Mouse (Mus musculus) Muller cell, postnatal 12 days (primary cell): ENCODE measurements at regions not wholly inside any gene's neighbourhood (a gene's known extent, or its start where the extent isn't known, plus 50 kb on each side); places are given as distances from the start of the nearest gene placed in this dataset.

ENCODE experiments used
- DNase-seq: peaks from one replicate; pipeline ENCODE4 v3.0.0-alpha.2; 2015; ENCODE audit errors: inconsistent ontology term

GRCm38 (mm10) chr13:48083807-48084206 lies 177.2 kb upstream of the Id4 start:
- DNase-seq = no peak

DNA sequence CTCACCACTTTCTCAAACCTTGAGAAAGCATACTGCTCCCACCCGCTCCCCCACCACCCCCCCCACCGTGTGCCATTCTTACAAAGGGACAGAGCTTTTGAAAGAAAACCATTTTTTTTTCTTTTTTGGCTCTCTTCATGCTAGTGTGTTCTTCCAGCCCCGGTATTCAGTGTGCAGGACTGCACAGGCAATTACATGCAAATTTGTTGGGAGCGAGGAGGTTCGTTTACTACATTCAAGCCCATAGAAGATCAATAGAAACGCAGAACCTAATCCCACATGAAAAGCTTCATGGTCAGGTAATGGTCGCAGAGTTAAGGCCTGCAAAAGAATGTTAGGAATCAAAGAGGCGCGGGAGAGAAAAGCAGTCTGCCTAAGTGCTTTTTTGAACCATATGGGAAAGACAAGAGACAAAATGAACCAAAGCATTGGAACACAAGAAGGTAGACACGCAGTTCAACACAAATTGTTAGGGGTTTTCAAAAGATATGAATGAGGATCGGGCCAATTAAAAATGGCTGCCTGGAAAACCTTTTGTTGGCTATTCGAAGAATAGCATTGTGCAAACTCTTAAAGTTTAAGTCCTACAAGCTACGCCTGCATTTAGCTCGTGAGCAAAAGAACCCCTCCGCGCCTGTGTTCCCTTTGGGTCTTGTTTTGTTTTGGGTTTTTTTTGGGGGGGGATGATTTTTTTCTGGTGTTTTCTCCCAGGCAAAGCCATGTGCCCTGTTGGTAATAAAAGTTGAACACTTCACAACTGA lies 166.6 kb upstream of the Id4 start:
- DNase-seq = no peak

- DNase-seq = no peak
Measured at GRCm38 (mm10) chr13:48102156-48102555, 158.9 kb upstream of the Id4 start.

- no peak for DNase-seq
Measured at GRCm38 (mm10) chr13:48102576-48102975, 158.5 kb upstream of the Id4 start.

- peak; percentile 96 for DNase-seq
Measured at GRCm38 (mm10) chr13:48104766-48105165, 156.3 kb upstream of the Id4 start.

GRCm38 (mm10) chr13:48106946-48107345 lies 154.1 kb upstream of the Id4 start:
- DNase-seq = no peak

GRCm38 (mm10) chr13:48115890-48116289 lies 145.1 kb upstream of the Id4 start:
- DNase-seq = no peak

GRCm38 (mm10) chr13:48126582-48126981 lies 134.4 kb upstream of the Id4 start:
- no peak for DNase-seq

GRCm38 (mm10) chr13:48130724-48131123 lies 130.3 kb upstream of the Id4 start:
- DNase-seq = peak; percentile 93

GRCm38 (mm10) chr13:48131681-48132080 lies 129.3 kb upstream of the Id4 start:
- peak; percentile 70 for DNase-seq

DNA sequence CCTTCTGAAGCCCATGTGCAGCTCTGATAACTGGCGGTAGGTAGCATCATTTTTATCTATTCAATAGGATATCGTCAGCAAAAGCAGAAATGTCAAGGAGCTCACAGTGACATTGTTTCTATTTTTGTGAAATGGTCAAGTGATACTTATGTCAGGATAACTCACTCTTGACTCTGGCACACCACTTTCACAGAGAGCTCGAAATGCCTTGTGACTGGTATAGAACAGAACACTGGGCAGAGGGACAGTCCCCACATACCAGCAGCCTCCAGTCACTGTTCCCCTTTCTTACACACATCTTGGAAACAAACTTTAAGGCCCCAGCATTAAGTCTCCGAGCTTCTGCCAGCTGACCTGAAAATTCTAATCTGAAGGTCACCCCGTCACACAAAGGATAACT lies 115.1 kb upstream of the Id4 start:
- DNase-seq = no peak

DNA sequence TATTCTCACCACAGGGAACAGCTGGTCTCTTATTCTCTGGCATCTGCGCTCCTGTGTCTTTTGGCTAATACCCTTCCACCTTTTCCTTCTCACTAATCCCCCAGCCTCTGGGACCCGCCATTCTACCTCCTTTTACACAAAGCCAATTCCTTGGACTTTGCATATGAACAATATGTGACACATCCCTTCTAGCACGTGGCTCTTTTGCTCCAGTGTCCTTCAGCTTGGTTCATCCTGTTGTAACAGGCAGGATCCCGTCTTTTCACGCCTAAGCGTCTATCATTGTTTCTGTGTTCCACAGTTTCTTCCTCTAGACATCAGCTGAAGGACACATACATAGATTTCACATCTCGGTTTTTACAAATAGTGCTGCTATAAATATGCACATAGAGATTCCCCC lies 114.0 kb upstream of the Id4 start:
- no peak for DNase-seq

GRCm38 (mm10) chr13:48153248-48153647 lies 107.8 kb upstream of the Id4 start:
- DNase-seq = peak; percentile 45

GRCm38 (mm10) chr13:48153684-48154413 lies 107.2 kb upstream of the Id4 start:
- no peak for DNase-seq

DNA sequence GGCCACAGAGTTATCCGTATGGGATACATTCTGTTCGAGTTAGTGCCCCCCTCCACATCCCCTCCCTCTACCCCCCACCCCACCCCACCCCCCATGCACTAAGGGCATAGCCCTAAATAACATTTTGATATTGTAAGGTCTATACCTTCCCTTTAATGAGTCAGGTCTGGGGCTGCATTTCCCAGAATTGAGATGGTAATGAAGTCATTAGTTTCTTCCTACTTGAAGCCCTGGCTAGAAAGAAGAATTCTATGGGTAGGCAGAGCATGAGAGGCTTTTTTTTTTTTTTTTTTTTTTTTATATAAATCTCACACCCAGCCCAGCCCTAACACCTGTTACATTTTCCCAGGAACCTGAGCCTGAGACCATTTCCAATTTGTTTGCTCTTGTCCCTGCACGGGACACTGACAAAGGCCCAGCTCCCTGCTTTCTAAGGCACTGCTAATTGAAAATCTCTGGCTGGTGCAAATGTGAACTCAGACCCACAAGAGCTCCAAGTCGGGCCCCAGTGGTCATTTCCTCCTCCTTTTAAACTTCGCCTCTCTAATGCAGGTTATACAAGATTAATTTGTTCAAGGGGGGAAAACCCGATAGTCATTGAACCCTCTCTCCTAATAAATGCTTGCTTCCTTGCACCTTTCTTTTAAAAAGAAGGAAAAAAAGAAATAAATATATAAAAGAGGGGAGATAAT lies 106.5 kb upstream of the Id4 start:
- DNase-seq = no peak

GRCm38 (mm10) chr13:48159020-48159910 lies 101.8 kb upstream of the Id4 start:
- DNase-seq = peak; percentile 71

- no peak for DNase-seq
Measured at GRCm38 (mm10) chr13:48160161-48160560, 100.9 kb upstream of the Id4 start.

DNA sequence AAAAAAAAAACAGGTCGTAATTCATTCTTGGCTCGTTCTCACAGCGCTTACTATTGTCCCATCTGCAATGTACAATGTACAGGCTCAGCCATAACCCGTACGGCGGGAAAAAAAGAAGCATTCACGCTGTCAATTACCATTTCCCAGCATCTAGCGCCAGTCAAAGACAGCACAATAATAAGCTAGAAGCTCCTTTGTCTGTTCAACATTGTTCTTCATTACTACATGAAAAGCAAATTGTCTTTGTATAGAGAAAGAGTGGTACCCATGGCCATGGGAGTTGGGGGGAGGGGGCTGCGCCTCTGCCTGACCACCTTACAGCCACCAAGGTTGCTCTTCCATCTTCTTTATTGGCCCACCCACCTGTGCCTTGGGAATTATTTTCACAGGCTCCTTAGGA lies 99.7 kb upstream of the Id4 start:
- no peak for DNase-seq

- DNase-seq = no peak
Measured at GRCm38 (mm10) chr13:48164586-48164985, 96.4 kb upstream of the Id4 start.

- no peak for DNase-seq
Measured at GRCm38 (mm10) chr13:48165838-48166237, 95.2 kb upstream of the Id4 start.

DNA sequence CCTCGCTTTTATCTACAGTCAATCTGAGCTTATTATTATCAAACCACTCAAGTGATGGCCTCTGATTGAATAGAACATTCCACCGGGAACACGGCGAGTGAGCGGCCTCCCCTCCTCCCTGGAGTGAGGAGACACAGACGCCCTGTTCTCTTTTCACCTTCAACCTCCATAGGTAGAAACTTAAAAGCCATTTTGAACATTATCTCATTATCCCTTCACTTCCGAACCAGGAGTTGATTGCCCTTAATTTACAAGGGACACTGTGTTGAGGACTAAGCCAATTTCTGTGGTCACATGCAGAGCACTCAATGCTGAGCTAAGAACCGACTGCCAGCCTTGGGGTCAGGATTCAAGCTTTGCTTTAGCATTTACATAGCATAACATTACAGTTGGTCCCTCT lies 93.1 kb upstream of the Id4 start:
- DNase-seq = no peak
